Mouse (Mus musculus) A20 (cell line): ENCODE results near the gene 3100002H09Rik.

Experiments
- DNase-seq: peaks from one replicate; pipeline ENCODE4 v3.0.0-alpha.2; 2011; ENCODE audit warnings: low read depth, low spot score

3100002H09Rik gene

GRCm38 (mm10) chr4:124615406-124615960 lies 4.9 kb upstream of the 3100002H09Rik start:
- no peak for DNase-seq

- no peak for DNase-seq
These were observed 3.6 kb upstream of the 3100002H09Rik start for GRCm38 (mm10) chr4:124614189-124614588.

GRCm38 (mm10) chr4:124611768-124612167 lies 1.2 kb upstream of the 3100002H09Rik start:
- no peak for DNase-seq

- DNase-seq, result no peak
These were observed 537 bp downstream of the 3100002H09Rik start for GRCm38 (mm10) chr4:124610066-124610465.

DNA sequence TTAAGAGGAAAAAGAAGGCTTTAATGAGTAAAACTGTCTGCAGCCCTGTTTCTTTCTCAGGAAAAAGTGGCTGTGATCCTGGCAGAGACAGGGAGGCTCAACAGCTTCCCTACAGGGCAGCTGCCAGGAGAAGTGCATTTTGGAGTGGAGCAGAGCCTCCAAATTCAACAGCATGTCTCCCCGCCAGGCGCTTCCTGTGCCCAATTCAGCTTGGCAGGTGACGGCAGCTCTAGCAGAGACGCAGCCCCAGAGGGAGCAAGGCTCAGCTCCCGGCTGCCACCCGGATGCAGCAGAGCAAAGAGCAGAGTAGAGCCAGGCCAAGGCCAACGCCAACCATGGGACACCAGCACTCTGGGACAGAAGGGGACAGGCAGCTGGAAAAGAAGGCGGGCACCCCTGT lies 3.4 kb downstream of the 3100002H09Rik start:
- DNase-seq, result no peak

GRCm38 (mm10) chr4:124606180-124606579 lies 4.4 kb downstream of the 3100002H09Rik start:
- no peak for DNase-seq

DNA sequence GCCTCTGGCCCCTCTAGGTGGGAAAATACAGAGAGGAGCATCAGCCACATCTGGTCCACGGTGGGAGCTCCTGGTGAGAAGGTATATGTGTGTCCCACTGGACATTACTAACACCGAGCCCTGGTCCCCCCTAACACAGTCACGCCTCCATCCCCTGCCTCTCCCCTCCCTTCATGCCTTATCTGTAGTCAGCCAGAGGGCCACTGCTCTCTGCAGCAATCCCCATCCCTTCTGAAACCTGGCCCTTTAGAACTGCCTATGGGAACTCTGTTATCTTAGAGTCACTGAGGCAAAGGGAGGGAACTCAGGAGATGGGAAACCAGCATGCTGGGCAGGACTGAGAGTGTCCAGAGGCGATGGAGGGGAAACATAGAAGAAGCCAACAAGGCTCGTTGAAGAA lies 5.3 kb downstream of the 3100002H09Rik start:
- DNase-seq, result no peak

GRCm38 (mm10) chr4:124603712-124604111 lies 6.9 kb downstream of the 3100002H09Rik start:
- no peak for DNase-seq

DNA sequence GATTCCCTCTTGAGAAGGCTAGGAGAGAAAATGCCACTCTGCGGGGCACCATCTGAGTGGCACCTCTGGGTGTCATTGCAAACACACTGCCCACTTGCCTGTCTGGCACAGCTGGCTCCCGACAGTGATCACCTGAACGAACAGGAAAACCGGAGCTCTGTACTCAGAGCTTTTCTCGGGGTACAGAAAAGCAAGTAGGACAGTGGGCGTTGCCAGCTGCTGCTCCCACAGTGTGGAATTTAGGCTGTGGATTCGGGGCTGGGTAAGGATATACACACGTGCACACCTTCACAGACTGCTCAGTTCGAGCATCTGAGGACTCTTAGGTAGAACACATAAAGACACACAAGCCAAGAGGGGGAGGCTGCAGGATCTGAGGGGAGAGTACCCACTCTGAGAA lies 14.7 kb downstream of the 3100002H09Rik start:
- no peak for DNase-seq

- no peak for DNase-seq
These were observed 15.7 kb downstream of the 3100002H09Rik start for GRCm38 (mm10) chr4:124594933-124595332.

GRCm38 (mm10) chr4:124593691-124594090 lies 16.9 kb downstream of the 3100002H09Rik start:
- DNase-seq, result no peak

DNA sequence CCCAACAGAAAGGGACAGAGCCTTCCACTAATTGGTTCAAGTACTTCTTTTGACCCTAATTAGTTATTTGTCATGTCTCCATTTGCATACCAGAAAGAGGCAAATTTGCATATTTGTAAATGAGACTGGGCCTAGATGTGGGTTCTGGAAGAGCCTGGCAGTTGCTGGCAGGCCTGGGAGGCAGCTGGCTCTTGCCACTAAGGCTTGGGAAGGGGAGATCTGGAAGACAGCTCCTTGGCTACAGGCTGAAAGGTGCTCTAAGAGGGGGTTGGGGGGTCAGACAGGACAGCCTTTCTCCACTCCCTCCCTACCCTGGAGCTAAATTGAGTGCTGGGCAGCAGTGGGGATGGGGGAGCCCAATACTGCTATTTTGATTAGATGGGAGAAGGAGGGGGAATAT lies 17.4 kb downstream of the 3100002H09Rik start:
- DNase-seq, result no peak

GRCm38 (mm10) chr4:124592241-124592640 lies 18.4 kb downstream of the 3100002H09Rik start:
- no peak for DNase-seq

DNA sequence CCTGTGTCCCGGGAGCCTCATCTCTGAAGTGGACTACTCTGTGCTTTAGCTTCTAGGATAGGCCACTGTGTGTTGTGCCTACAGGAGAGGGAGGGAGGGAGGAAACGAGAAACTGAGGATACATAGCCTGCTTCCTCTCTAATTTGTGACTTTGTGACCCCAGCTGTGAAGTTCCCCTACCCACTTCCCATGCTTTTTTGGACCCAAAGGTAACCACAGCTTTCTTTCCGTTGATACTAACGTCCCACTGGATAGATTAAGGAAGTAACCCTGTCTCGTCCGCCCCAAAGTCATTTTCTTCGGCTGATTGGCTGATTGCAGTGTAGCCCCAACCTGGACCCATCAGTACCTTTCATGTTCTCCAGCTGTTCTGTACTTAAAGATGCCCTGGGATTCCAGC lies 29.9 kb downstream of the 3100002H09Rik start:
- no peak for DNase-seq

DNA sequence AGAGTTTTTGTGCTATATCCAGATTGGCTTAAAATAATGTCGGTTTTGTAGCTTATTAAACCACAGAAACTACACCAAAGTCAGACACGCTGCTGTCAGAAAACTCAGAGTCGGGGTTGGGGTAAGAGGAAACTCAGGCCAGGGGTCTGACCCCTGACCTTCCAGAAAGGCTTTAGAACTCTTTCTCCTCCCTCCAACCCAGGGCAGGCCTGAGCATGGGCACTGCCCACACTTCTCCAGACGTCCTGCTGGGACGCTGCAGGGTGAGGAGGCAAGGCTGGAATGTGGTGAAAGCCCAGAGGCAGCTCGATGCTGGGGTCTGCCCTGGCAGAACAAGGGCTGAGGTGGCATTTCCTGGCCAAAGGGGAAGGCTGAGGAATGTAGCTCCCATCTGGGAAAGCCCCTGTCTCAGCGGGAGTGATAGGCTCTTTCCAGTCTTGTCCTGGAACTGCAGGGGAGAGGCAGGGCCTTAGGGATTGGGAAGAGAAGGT lies 34.6 kb downstream of the 3100002H09Rik start:
- DNase-seq, result no peak

DNA sequence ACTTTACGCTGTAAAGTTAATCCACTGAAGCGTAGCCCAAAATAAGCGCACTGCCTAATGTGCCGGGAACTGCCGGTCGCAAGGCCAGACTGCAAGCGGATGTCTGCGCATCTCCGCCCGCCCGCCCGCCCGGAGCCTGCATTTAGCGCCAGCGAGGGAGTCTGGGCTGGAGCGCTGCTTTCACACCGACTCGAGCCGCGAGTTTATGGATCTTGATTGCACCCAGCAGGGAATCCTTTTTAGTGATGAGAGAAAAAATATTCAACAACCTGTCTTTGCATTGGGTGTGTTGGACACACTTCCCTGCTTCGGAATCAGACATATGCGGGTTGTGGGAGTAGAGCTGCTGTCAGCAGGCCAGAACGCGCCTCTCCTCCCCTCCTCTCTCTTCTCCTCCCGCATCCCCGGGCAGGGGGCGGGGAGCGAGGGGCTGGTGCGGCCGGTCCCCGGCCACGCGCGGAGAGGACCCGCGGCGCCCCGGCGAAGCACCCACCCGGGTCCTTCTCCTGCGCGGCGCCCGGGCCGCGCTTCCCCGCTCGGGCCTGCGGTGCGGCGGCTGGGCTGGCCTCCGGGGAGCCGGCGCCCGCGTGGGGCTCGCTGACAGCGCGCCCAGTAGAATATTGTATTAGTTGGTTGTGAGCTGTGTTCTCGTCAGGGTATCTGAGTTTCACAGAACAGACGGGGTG lies 35.2 kb downstream of the 3100002H09Rik start:
- DNase-seq, result no peak

- no peak for DNase-seq
These were observed 37.0 kb downstream of the 3100002H09Rik start for GRCm38 (mm10) chr4:124573586-124573985.

DNA sequence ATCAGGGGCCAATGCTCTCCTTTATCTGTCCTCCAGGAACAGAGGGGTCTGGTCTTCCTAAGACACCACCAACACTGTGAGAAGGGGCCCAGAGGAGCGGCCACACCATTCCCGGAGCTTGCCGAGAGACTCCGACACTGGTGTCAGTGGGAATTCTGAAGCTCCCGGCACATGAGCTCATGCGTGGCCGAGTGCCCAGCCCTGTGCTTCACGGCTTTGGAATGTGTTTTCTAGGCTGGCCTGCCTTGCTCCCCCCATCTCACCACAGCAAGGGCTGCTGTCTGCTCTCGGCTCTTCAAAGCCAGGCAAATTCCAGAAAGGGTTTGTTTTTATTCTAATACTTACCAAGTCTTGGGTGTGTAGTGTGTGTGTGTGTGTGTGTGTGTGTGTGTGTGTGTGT lies 39.6 kb downstream of the 3100002H09Rik start:
- DNase-seq, result no peak

DNA sequence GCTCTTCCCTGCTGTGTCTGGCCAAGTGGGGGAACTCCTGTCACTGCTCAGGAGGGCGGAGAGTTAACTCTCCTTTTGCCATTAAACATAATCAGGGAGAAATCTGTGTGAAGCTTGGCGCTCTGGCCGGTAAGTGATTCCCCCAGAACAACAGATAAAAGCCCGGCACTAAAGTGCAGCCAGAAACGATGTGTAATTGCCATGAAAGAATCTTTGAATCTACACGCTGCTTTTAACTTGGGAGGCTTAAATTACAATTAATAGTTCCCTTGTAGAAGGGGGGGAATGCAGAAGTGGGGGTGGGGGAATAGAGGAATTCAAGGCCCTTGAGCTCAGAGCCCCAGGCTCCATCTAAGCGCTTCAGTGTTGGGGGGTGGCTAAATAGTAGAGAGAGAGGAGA lies 40.9 kb downstream of the 3100002H09Rik start:
- DNase-seq, result no peak

- DNase-seq, result peak; percentile 22
These were observed 47.2 kb downstream of the 3100002H09Rik start for GRCm38 (mm10) chr4:124563371-124563770.

- DNase-seq, result peak; percentile 16
These were observed 47.9 kb downstream of the 3100002H09Rik start for GRCm38 (mm10) chr4:124562721-124563120.
